Mouse (Mus musculus): Measurements from ENCODE around the gene Uhrf2.

DNA sequence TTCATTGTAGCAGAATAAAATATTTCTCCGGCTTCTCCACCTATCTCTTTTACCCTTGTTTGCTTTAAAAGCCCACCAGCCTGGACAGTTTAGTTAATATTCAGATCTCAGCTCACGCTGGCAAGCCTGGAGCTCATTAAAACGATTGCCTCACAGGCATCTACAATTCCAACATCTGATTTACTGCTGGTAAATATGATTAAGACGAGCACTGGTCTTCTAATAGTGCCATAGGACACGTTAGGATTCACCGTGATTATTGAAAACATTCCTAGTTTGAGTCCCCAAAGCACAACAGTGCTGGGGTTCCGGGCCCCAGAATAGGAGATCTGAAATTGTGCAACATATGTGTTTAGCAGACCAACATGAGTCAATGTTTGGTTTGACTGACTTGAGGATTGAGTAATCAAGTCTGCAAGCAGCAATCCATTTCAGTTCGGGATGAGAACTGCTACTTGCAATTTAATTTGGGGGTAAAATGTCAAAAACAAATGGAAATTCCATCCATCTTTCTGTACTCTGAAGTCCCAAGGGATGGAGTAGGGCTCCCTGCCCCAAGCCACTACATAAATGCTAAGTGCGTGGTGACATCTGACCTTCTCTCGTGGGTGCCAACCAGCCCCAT, 77.0 kb downstream of the Uhrf2 start:
- TF ChIP-seq CTCF (conservative IDR thresholded peaks at IDR 0.05; ENCODE audit: low read length) (no peak), NANOG (IDR thresholded peaks at IDR 0.05; ENCODE audit: borderline replicate concordance, low read length) (no peak), POU5F1 (IDR thresholded peaks at IDR 0.05; ENCODE audit: borderline replicate concordance, low read length) (no peak)

Measured in E14TG2a.4 (cell line).